Mouse (Mus musculus) liver, embryonic 11.5 days (tissue): ENCODE measurements around the gene Gm28897. TPM values are rescaled to one million over a fixed set of nuclear protein-coding genes. Genes with fewer than 3 reads are reported as not detected.
"Not testable (repeated sequence)": the region's sequence is repeated elsewhere in the genome, so short reads cannot be mapped to it uniquely, and the experiment has no call there.

Experiments
- ATAC-seq: fragments of 200-750 bp; cut with Nextera tagmentation; replicated peaks from 2 replicates; pipeline ENCODE4 v1.8.0; 2017; ENCODE audit warnings: moderate number of reproducible peaks, mild to moderate bottlenecking, moderate TSS enrichment, moderate library complexity; ENCODE audit not compliant: low FRiP score
- DNase-seq: peaks from one replicate; pipeline ENCODE4 v3.0.0-alpha.2; 2017; ENCODE audit warnings: low spot score
- H3K27ac ChIP-seq: fragments of 300-500 bp; sonication (generic); 2 replicates; pipeline ENCODE4 v1.5.1; 2014; ENCODE audit warnings: mild to moderate bottlenecking, low read depth, low read length, control low read depth
- H3K27me3 ChIP-seq: fragments of 300-500 bp; sonication (generic); replicated peaks from 2 replicates; pipeline ENCODE4 v1.6.1; 2014; ENCODE audit warnings: low read length, mixed read lengths; ENCODE audit not compliant: control insufficient read depth, insufficient read depth
- H3K36me3 ChIP-seq: fragments of 300-500 bp; sonication (generic); 2 replicates; pipeline ENCODE4 v1.6.1; 2014; ENCODE audit warnings: mild to moderate bottlenecking, low read length, moderate library complexity, mixed read lengths; ENCODE audit not compliant: control insufficient read depth, insufficient read depth
- H3K4me1 ChIP-seq: fragments of 300-500 bp; sonication (generic); replicated peaks from 2 replicates; pipeline ENCODE4 v1.6.1; 2014; ENCODE audit warnings: low read length, mixed read lengths; ENCODE audit not compliant: control insufficient read depth, insufficient read depth
- H3K4me2 ChIP-seq: fragments of 300-500 bp; sonication (generic); 2 replicates; pipeline ENCODE4 v1.6.1; 2014; ENCODE audit warnings: mild to moderate bottlenecking, control low read depth, moderate library complexity
- H3K4me3 ChIP-seq: fragments of 300-500 bp; sonication (generic); 2 replicates; pipeline ENCODE4 v1.5.1; 2014; ENCODE audit warnings: low read depth, low read length, control low read depth
- H3K9ac ChIP-seq: fragments of 300-500 bp; sonication (generic); 2 replicates; pipeline ENCODE4 v1.6.1; 2014; ENCODE audit warnings: low read depth, low read length, control low read depth
- H3K9me3 ChIP-seq: fragments of 300-500 bp; sonication (generic); 2 replicates; pipeline ENCODE4 v1.6.1; 2016; ENCODE audit warnings: low read length, inconsistent platforms, mixed read lengths; ENCODE audit not compliant: control insufficient read depth
- WGBS: fragments of 180-500 bp; shearing (Covaris S2); extraction: QIAGEN DNeasy Blood & Tissue Kit; methylation state at CpG from one replicate; pipeline ENCODE4 v1.1.7; 2014; 5-methylcytosine and 5-hydroxymethylcytosine counted together
- polyA plus RNA-seq: library from polyadenylated mRNA; unstranded; fragments of >200 nt; fragmentation: Nextera tagmentation; extraction: Ambion mirVana; gene quantifications from 2 replicates; pipeline ENCODE4 v1.2.1, GENCODE M21; 2014

Gene Gm28897
- not detected in 2 replicates for polyA plus RNA-seq

DNA sequence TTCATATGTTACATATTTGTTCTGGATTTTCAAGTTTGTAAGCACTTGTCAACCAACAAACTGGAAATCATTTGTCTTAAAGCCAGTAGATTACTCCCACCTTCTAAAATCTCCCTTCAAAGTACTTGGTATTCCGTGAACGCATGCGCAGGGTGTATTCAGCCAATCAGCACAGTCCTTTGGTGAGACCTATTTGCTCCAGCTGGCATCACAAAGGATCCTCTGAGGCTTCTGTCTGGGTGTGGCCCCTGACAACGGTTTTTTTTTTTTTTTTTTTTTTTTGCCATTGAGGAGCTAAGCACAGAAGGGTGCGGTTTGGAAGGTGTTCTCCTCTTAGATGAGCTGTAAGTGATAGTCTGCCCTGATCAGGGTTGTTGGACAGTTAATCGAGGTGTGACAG, at the start of gene Gm28897:
Gene Gm28897, plus strand, starts transcription at position 301 of the 400 bp plus-strand sequence.
- not testable (repeated sequence) for H3K4me3 ChIP-seq, DNase-seq, H3K9ac ChIP-seq, H3K27me3 ChIP-seq, H3K4me1 ChIP-seq, ATAC-seq, H3K9me3 ChIP-seq, H3K36me3 ChIP-seq, H3K27ac ChIP-seq, H3K4me2 ChIP-seq
- no CpG with 5 or more reads among the region's 6 CpGs for WGBS
